Mouse (Mus musculus): ENCODE measurements around the gene Mmp21. TPM values are rescaled to one million over a fixed set of nuclear protein-coding genes. Genes with fewer than 3 reads are reported as not detected.
A peak's percentile ranks its signal among the peaks of the same experiment; 100 is the strongest.

Mmp21 gene
- total RNA-seq, 2 experiments from 2014 or later = not detected

- DNase-seq = no peak
- intact Hi-C loops (cut with DNase I) = loop anchor here (5.0 kb wide), 1 partner anchor 1818 kb away; no protein-coding TSS in a partner anchor
These were observed 10.8 kb downstream of the Mmp21 start for GRCm38 (mm10) chr7:133669071-133669470.

GRCm38 (mm10) chr7:133662467-133662866 lies 17.4 kb downstream of the Mmp21 start:
- DNase-seq = no peak
- intact Hi-C loops (cut with DNase I) = no loop called here

- no peak for DNase-seq
- intact Hi-C loops (cut with DNase I) = loop anchor here (10.0 kb wide), 1 partner anchor 771 kb away; no protein-coding TSS in a partner anchor
These were observed 34.1 kb downstream of the Mmp21 start for GRCm38 (mm10) chr7:133645716-133646115.

DNA sequence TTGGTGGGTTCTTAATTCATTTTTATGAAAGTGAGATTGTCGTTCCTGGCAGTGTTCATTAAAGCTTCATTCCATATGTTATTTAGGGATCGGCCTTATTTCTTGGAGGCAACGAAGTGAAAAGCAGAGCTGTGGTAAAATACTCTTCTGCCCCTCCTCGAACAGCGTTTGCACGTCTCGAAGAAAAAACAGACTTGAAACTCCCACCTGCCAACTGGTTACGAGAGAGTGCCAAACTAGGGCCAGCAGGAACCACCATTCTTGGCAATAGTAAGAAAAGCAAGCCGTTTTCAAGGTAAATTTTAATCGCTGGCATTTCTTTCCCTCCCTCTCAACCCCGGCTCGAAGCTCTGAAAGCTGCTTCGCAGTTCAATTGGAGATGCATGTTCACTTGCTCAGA lies 41.0 kb downstream of the Mmp21 start:
- no peak for DNase-seq
- intact Hi-C loops (cut with DNase I) = loop anchor here (10.0 kb wide), 1 partner anchor 524 kb away; no protein-coding TSS in a partner anchor

DNA sequence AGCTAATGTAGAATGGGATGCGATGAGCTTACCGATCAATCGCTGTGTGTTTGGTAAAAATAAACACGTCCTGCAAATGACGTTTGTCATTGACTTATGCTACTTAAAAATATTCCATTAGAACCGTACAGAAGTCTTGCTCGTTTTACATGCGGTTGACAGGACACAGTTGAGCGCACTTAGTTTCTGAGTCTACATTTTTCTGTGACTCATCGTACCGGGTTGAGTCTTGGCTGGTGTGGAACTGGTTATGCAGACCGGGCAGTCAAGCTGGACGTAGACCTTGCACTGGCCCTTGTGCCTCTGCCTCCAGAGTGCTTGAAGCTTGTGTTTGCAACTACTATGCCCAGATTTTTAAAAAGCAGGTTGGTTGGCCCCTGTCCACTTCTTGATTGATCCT lies 41.6 kb downstream of the Mmp21 start:
- intact Hi-C loops (cut with DNase I) = loop anchor here (10.0 kb wide), 1 partner anchor 524 kb away; no protein-coding TSS in a partner anchor

GRCm38 (mm10) chr7:133637361-133638305 lies 42.2 kb downstream of the Mmp21 start, which contains the start of gene Edrf1:
TSS of gene Edrf1 (plus strand) at chr7:133637543.
- DNase-seq = peak; percentile 99
- intact Hi-C loops (cut with DNase I) = loop anchor here (2.0 to 10.0 kb wide), 2 partner anchors 523 to 605 kb away; no protein-coding TSS in a partner anchor

More for the DNA sequence above, 41.6 kb downstream of the Mmp21 start:
- no peak for DNase-seq

DNA sequence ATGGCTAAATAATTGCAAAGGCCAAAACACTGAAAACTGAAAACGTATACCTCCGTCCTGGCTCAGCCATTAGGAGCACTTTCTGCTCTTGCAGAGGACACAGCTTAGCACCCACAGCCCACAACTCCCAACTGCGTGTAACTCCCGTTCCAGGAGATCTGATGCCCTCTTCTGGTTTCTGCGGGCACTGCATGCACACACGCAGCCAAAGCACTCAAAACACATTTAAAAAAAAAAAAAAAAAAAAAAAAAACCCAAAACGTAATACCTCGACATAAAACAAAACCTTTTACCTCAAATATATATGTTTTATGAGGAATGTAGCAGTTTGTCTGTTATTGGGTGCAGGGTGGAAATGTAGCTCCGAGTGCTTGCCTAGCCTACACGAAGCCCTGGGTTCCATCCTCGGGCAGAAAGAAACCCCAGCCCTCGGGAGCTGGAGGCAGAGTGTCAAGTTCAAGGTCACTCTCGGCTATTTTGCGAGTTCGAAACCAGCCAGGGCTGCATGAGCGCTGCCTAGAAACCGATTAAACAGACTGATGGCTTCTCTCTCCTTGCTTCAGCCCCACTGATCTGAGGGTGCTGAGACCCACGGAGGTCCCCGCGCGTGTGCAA lies 43.0 kb downstream of the Mmp21 start:
- intact Hi-C loops (cut with DNase I) = loop anchor here (2.0 to 10.0 kb wide), 2 partner anchors 522 to 604 kb away; no protein-coding TSS in a partner anchor
- DNase-seq = peak; percentile 92

GRCm38 (mm10) chr7:133634932-133635650 lies 44.8 kb downstream of the Mmp21 start:
- DNase-seq = no peak
- intact Hi-C loops (cut with DNase I) = loop anchor here (10.0 kb wide), 1 partner anchor 520 kb away; no protein-coding TSS in a partner anchor

DNA sequence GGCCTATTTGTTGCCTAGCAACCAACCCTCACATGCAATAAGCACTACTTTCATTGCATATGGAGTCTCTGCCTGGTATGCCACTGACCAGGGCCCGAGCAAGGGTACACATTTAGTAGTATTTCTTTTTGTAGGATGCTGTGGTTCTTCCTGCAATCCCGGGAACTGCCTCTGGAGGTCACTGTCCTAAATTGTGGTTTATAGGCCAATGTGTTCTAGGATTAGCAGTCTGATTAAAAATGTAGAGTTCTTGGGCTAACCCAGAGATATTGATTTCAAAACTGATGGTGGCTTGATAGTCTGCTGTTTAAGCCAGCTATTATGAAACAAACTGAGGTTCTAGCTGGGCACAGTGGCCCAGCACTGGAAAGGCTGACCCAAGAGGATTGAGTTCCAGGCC lies 47.4 kb downstream of the Mmp21 start:
- peak; percentile 62 for DNase-seq
- intact Hi-C loops (cut with DNase I) = loop anchor here (10.0 kb wide), 1 partner anchor 518 kb away; no protein-coding TSS in a partner anchor

DNA sequence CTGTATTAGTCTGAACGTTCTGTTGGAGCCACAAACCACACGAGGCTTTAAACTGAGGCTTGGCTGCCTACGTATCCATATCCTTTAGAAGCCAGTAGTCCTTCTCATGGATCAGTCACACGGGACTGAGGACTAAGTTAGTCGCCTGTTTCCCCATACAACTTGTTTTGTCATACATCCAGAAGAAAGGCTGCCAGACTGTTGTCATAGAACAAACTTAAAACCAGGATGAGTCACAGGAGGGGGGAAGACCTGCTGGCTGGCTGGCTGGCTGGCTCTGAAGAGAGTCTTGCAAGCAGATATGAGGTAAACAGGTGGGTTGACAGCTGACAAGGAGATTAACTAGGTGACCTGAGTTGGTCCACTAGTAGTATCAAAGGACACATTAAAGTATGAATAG lies 49.0 kb downstream of the Mmp21 start:
- intact Hi-C loops (cut with DNase I) = loop anchor here (10.0 kb wide), 1 partner anchor 516 kb away; no protein-coding TSS in a partner anchor
- DNase-seq = no peak

- no peak for DNase-seq
- intact Hi-C loops (cut with DNase I) = no loop called here
These were observed 52.5 kb downstream of the Mmp21 start for GRCm38 (mm10) chr7:133627184-133627936.

Other genes with a start within 250 kb of the Mmp21 start
- gene Tex36, start 77.9 kb downstream of the Mmp21 start, total RNA-seq (2021) = not detected
- gene Edrf1, start 42.5 kb downstream of the Mmp21 start, total RNA-seq (2021) = 10 to 100 TPM; 24.3 to 24.5 TPM
- 10 to 100 TPM; 52.8 to 55.4 TPM for gene Bccip, start 29.3 kb upstream of the Mmp21 start, total RNA-seq (2021)
- gene Uros, start 30.0 kb upstream of the Mmp21 start, total RNA-seq (2021) = 10 to 100 TPM; 13.1 to 15.0 TPM
- 1 to 10 TPM; 3.5 to 4.9 TPM for gene Fank1, start 96.8 kb upstream of the Mmp21 start, total RNA-seq (2021)
- 10 to 100 TPM; 48.1 to 52.0 TPM for gene Dhx32, start 102.7 kb upstream of the Mmp21 start, total RNA-seq (2021)